Mouse (Mus musculus) cerebellum, adult 2 months (tissue): Measurements from ENCODE around the gene Abcg4. TPM values are rescaled to one million over a fixed set of nuclear protein-coding genes. Genes with fewer than 3 reads are reported as not detected.

ENCODE experiments used
- DNase-seq, 2 experiments: peaks; one replicate each; pipeline ENCODE4 v3.0.0; 2021
- H3K27ac ChIP-seq: fragments of 200-500 bp; 2 replicates; pipeline ENCODE4 v1.5.1; 2012; ENCODE audit warnings: low read length, control low read depth, inconsistent platforms; ENCODE audit not compliant: insufficient read depth
- H3K27me3 ChIP-seq: fragments of 200-500 bp; 2 replicates; pipeline ENCODE4 v1.6.1; 2012; ENCODE audit warnings: inconsistent platforms, mild to moderate bottlenecking, low read length, moderate library complexity; ENCODE audit not compliant: control insufficient read depth, insufficient read depth
- H3K4me1 ChIP-seq: fragments of 200-500 bp; 2 replicates; pipeline ENCODE4 v1.6.1; 2011; ENCODE audit warnings: low read length; ENCODE audit not compliant: control insufficient read depth, insufficient read depth
- H3K4me3 ChIP-seq: fragments of 200-500 bp; replicated peaks from 2 replicates; pipeline ENCODE3; 2011; ENCODE audit warnings: mild to moderate bottlenecking, low read depth, low read length, control low read depth; ENCODE audit not compliant: insufficient read depth
- CTCF ChIP-seq: fragments of 200-500 bp; IDR thresholded peaks from 2 replicates; pipeline ENCODE4 v1.5.1; 2011; ENCODE audit warnings: low read depth, mild to moderate bottlenecking, control low read depth, low read length, moderate library complexity, borderline replicate concordance; ENCODE audit not compliant: insufficient read depth
- POLR2A ChIP-seq: fragments of 200-500 bp; IDR thresholded peaks from 2 replicates; pipeline ENCODE4 v1.6.1; 2011; ENCODE audit warnings: low read length, control low read depth, borderline replicate concordance; ENCODE audit not compliant: insufficient read depth
- WGBS: fragments of 180-500 bp; shearing (Covaris S2); methylation state at CpG from one replicate; pipeline ENCODE4 v1.1.7; 2018; 5-methylcytosine and 5-hydroxymethylcytosine counted together
- polyA plus RNA-seq: library from polyadenylated mRNA; depleted of rRNA; stranded (reverse); fragments of >200 nt; gene quantifications from 2 replicates; pipeline ENCODE4 v1.2.3, GENCODE M21; 2012

The Abcg4 gene
- polyA plus RNA-seq, 1 experiment = 105 TPM

- TF ChIP-seq CTCF (no peak), POLR2A (no peak)
- H3K4me3 ChIP-seq = peak overlapping the region; percentile 89
- no peak for DNase-seq
- H3K4me1 ChIP-seq = peaks cover 18% of the 10 kb centered on the region
- H3K27ac ChIP-seq = no peak overlapping the region
- WGBS = 19% methylated on average over 3 of the region's 3 CpGs
- no peaks in the 10 kb centered on the region for H3K27me3 ChIP-seq
Observed at GRCm38 (mm10) chr9:44318826-44319095, 30.3 kb upstream of the Abcg4 start.

- TF ChIP-seq POLR2A (no peak), CTCF (no peak)
- no peak for DNase-seq
- Histone ChIP-seq H3K27me3 (no peaks in the 10 kb centered on the region), H3K4me1 (peaks cover 23% of the 10 kb centered on the region), H3K27ac (no peak overlapping the region), H3K4me3 (peak overlapping the region; percentile 41)
- 38% methylated on average over 5 of the region's 5 CpGs for WGBS
Observed at GRCm38 (mm10) chr9:44318076-44318825, 29.8 kb upstream of the Abcg4 start.

- Histone ChIP-seq H3K27me3 (no peaks in the 10 kb centered on the region), H3K4me1 (peaks cover 23% of the 10 kb centered on the region), H3K4me3 (peak overlapping the region; percentile 11), H3K27ac (no peak overlapping the region)
- 45% methylated on average over 4 of the region's 4 CpGs for WGBS
- no peak for DNase-seq
- TF ChIP-seq POLR2A (no peak), CTCF (no peak)
Observed at GRCm38 (mm10) chr9:44317452-44317851, 29.0 kb upstream of the Abcg4 start.

- Histone ChIP-seq H3K4me1 (peaks cover 23% of the 10 kb centered on the region), H3K27ac (no peak overlapping the region), H3K4me3 (no peak overlapping the region), H3K27me3 (no peaks in the 10 kb centered on the region)
- WGBS = 91% methylated on average over 18 of the region's 18 CpGs
- TF ChIP-seq CTCF = no peak
- no peak for TF ChIP-seq POLR2A
- no peak for DNase-seq
Observed at GRCm38 (mm10) chr9:44314910-44315309, 26.5 kb upstream of the Abcg4 start.

- Histone ChIP-seq H3K27ac (no peak overlapping the region), H3K4me3 (no peak overlapping the region), H3K27me3 (no peaks in the 10 kb centered on the region), H3K4me1 (peaks cover 23% of the 10 kb centered on the region)
- WGBS = 49% methylated on average over 4 of the region's 4 CpGs
- DNase-seq = no peak
- TF ChIP-seq POLR2A = no peak
- no peak for TF ChIP-seq CTCF
Observed at GRCm38 (mm10) chr9:44314257-44314547, 25.8 kb upstream of the Abcg4 start.

GRCm38 (mm10) chr9:44313476-44314256 is 25.3 kb upstream of the Abcg4 start:
- peaks cover 23% of the 10 kb centered on the region for H3K4me1 ChIP-seq
- H3K27ac ChIP-seq = no peak overlapping the region
- TF ChIP-seq POLR2A (no peak), CTCF (no peak)
- no peaks in the 10 kb centered on the region for H3K27me3 ChIP-seq
- WGBS = 13% methylated on average over 19 of the region's 19 CpGs
- H3K4me3 ChIP-seq = no peak overlapping the region
- DNase-seq = peak; percentile 60 to 65

GRCm38 (mm10) chr9:44311136-44312134 is 23.0 kb upstream of the Abcg4 start:
- no peak for TF ChIP-seq POLR2A
- no peak for TF ChIP-seq CTCF
- 50% methylated on average over 27 of the region's 27 CpGs for WGBS
- Histone ChIP-seq H3K27ac (no peak overlapping the region), H3K27me3 (no peaks in the 10 kb centered on the region), H3K4me3 (no peak overlapping the region), H3K4me1 (peaks cover 12% of the 10 kb centered on the region)
- no peak for DNase-seq
